Mouse (Mus musculus) cortical plate, adult 2 months (tissue): Measurements from ENCODE around the gene Dclk1.

ENCODE experiments used
- CTCF ChIP-seq: fragments of 200-500 bp; IDR thresholded peaks from 2 replicates; pipeline ENCODE4 v1.5.1; 2011; ENCODE audit warnings: mild to moderate bottlenecking, control low read depth, low read length; ENCODE audit not compliant: insufficient read depth; ENCODE audit errors: extremely low read depth
- POLR2A ChIP-seq: fragments of 200-500 bp; IDR thresholded peaks from 2 replicates; pipeline ENCODE4 v1.6.1; 2011; ENCODE audit warnings: mild to moderate bottlenecking, low read length, control low read depth; ENCODE audit not compliant: insufficient read depth; ENCODE audit errors: extremely low read depth

DNA sequence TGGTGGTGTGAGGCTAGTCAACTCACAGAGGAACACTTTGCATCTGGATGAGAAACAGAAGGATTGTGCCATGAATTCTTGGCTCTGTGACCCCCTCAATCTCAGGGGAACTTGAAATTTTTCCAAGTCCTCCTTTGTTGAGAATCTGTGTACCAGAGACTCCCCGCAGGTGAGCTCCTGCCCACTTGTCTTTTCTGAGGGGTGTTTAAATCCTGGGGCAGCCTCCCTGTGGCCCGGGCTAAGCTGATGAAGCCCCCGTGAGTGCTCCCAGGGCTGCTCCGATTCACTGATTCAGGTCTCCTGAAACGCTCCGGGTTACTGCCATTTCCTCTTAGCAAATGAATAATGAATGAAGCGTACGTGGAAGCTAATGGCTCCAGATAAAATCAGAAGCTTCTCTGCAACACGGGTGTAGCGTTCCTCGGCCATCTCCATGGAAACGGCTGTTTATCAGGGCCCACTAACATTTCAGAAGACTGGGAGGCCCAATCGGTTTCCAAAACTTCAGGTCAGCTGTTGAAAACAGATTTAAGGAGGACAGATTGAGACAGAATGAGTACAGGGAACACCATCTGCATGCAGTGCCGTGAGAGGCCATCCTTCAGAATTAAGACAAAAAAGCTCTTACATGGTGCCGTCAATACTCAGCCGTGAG is 105.3 kb downstream of the Dclk1 start:
- TF ChIP-seq CTCF (no peak), POLR2A (no peak)
